Mouse (Mus musculus): ENCODE data around the gene Il21r. TPM values are rescaled to one million over a fixed set of nuclear protein-coding genes. Genes with fewer than 3 reads are reported as not detected.

The Il21r gene
- polyA plus RNA-seq, 1 experiment from 2014 or later = 0.35 TPM

DNA sequence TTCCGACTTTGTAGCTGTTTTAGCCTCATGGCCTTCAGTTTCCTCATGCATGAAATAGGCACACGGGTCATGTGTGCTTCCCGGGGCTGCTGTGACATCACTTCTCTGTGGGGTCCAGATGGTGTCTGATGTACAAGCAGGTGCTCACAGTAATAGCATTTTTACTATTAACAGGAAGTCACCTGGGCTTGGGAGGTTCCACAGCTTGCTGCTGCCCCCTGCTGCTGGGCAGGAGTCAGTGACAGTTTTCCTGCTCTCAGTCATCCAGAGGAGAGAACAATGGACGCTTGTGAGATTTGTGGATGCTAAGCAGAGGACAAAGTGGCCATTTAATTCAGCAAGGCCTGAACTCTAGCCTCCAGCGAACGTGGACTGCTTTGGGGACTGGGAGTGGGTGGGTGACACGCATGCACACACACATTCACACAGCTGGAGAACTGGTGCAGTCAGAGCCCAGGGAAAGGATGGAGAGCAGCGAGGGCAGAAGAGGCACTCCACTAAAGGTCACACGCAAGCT is 35.7 kb downstream of the Il21r start:
- Histone ChIP-seq H3K36me3 (replicated peaks) (peaks cover 48% of the 10 kb centered on the region), H3K27ac (replicated peaks) (peak overlapping the region; percentile 80), H3K4me1 (peaks cover 16% of the 10 kb centered on the region), H3K9me3 (no peaks in the 10 kb centered on the region), H3K4me3 (no peak overlapping the region), H3K27me3 (replicated peaks; ENCODE audit: low read depth, poor library complexity, severe bottlenecking) (no peaks in the 10 kb centered on the region)
- DNase-seq (ENCODE audit: low spot score) = peak; percentile 76
- WGBS = 38% methylated on average over 9 of the region's 9 CpGs

DNA sequence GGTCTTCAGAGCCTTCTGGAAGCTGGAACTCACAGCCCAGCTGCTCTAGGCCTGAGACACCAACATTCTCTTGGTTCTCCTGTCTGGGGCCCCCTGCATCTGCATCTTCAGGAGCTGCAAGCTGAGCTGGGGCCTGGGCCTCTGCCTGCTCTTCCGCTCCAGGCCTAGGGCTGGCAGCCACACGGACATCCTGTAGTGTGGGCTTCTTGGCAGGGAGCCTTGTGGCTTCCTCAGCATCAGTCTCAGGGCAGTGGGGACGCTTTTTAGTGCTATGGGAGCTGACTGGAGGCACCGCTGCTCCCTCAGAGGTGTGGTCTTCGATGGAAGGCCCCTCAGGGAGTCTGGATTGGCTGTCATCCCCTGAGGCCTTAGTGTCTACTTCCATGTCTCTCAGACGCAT is 40.7 kb downstream of the Il21r start:
- Histone ChIP-seq H3K4me3 (no peak overlapping the region), H3K9me3 (no peaks in the 10 kb centered on the region), H3K36me3 (replicated peaks) (peaks cover 98% of the 10 kb centered on the region), H3K4me1 (peaks cover 5% of the 10 kb centered on the region), H3K27me3 (replicated peaks; ENCODE audit: low read depth, poor library complexity, severe bottlenecking) (no peaks in the 10 kb centered on the region), H3K27ac (replicated peaks) (no peak overlapping the region)
- 92% methylated on average over 6 of the region's 6 CpGs for WGBS
- no peak for DNase-seq (ENCODE audit: low spot score)

DNA sequence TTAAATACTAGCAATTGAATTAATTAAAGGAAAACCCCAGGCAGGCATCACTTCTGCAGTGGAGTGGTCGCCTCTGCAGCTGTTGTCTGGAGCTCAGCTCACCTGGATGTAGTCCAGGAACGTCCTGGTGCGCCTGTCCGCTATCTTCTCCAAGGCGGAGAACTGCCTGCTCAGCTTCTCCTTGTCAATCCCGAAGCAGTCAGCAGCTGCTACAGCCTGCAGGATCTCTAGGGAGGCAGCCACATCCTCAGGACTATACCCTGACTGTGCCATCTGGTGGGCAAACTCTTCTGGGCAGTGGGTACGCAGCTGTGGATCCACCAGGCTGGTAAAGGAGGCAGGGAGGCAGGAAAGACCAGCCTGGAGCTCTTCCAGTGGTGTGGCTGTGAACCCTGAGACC is 42.2 kb downstream of the Il21r start:
- Histone ChIP-seq H3K4me3 (no peak overlapping the region), H3K9me3 (no peaks in the 10 kb centered on the region), H3K27ac (replicated peaks) (no peak overlapping the region), H3K4me1 (no peaks in the 10 kb centered on the region), H3K27me3 (replicated peaks; ENCODE audit: low read depth, poor library complexity, severe bottlenecking) (no peaks in the 10 kb centered on the region), H3K36me3 (replicated peaks) (peaks cover 100% of the 10 kb centered on the region)
- DNase-seq (ENCODE audit: low spot score) = no peak
- 90% methylated on average over 7 of the region's 7 CpGs for WGBS

DNA sequence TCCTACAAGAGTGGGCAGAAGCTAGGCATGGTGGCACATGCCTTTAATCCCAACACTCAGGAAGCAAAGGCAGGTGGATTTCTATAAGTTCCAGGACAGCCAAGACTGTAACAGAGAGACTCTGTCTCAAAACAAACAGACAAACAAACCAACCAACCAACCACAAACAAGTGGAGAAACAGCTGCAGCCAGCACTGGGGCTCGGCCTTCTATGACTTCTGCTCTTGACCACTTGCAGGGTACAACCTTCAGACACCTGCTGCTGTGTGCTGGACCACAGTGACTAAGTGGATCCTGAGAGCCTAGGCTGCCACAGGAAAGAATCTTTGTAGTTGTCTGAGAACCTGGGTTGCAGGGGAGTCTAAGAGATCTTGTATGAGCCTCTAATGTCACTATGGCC is 45.8 kb downstream of the Il21r start:
- Histone ChIP-seq H3K27me3 (replicated peaks; ENCODE audit: low read depth, poor library complexity, severe bottlenecking) (no peaks in the 10 kb centered on the region), H3K27ac (replicated peaks) (no peak overlapping the region), H3K36me3 (replicated peaks) (peaks cover 100% of the 10 kb centered on the region), H3K4me3 (no peak overlapping the region), H3K4me1 (no peaks in the 10 kb centered on the region), H3K9me3 (no peaks in the 10 kb centered on the region)
- 89% methylated on average over 1 of the region's 1 CpGs for WGBS
- DNase-seq (ENCODE audit: low spot score) = no peak

DNA sequence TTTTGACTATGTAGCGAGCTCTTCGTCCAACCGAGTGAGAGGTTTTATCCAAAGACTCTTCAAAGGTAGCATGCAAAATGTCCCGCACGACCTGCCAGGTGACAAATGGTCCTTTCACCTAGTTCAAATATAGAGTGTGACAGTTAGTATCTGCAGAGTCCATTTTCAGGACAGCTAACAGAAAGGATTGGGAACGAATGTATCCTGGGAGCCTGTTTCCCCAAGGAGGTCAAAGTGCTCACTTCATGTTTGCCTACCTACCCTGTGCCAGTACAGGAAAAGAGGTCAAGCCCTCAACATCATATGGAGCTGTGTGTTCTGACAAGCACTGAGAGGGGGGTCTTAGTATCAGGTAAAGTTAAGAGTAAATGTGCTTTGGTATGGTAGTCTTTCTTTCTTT is 54.3 kb downstream of the Il21r start:
- Histone ChIP-seq H3K4me1 (no peaks in the 10 kb centered on the region), H3K36me3 (replicated peaks) (peaks cover 100% of the 10 kb centered on the region), H3K27me3 (replicated peaks; ENCODE audit: low read depth, poor library complexity, severe bottlenecking) (no peaks in the 10 kb centered on the region), H3K27ac (replicated peaks) (no peak overlapping the region), H3K9me3 (no peaks in the 10 kb centered on the region), H3K4me3 (no peak overlapping the region)
- DNase-seq (ENCODE audit: low spot score) = no peak
- 95% methylated on average over 6 of the region's 6 CpGs for WGBS

DNA sequence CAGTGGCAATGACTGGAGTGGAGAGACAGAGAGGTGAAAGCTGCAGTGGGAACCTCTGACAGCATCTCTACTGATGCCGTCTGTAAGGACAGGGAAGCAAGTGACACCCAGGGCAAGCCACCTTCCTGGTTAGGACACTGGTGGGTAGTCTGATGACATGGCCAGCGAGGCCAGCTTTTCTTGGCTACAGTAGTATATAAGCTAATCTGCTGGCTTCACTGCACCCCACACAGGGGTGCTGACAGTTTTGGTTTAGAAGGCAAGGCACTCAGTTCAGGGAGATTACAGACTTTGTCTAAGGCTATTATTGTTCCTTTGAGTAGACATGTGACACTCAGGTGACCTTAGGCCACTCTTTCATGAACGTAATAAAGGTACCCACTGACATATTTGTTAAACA is 60.4 kb downstream of the Il21r start:
- peaks cover 100% of the 10 kb centered on the region for H3K36me3 ChIP-seq (replicated peaks)
- H3K9me3 ChIP-seq = no peaks in the 10 kb centered on the region
- 89% methylated on average over 3 of the region's 3 CpGs for WGBS
- no peak overlapping the region for H3K4me3 ChIP-seq
- H3K4me1 ChIP-seq = no peaks in the 10 kb centered on the region
- DNase-seq (ENCODE audit: low spot score) = no peak
- H3K27me3 ChIP-seq (replicated peaks; ENCODE audit: low read depth, poor library complexity, severe bottlenecking) = no peaks in the 10 kb centered on the region
- no peak overlapping the region for H3K27ac ChIP-seq (replicated peaks)

DNA sequence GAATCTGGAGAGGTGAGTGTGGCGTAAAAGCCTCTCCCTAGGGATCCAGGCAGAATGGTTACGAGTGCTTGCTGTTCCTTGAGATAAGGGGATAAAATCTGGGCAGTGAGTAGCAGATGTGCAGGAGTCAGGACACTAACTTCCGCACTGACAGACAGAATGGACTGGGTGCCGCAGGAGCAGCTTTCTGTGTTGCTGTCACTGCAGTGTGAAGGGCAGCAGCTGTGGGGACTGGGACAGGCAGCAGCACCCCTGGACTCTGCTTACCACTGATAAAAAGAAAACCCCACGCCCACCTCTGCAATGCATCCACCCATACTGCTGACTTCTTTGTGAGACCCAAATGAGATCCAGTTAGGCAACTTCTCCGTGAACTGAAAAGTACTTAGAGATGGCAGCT is 67.6 kb downstream of the Il21r start:
- Histone ChIP-seq H3K9me3 (no peaks in the 10 kb centered on the region), H3K36me3 (replicated peaks) (peaks cover 100% of the 10 kb centered on the region), H3K4me1 (no peaks in the 10 kb centered on the region), H3K4me3 (no peak overlapping the region), H3K27ac (replicated peaks) (no peak overlapping the region), H3K27me3 (replicated peaks; ENCODE audit: low read depth, poor library complexity, severe bottlenecking) (no peaks in the 10 kb centered on the region)
- 93% methylated on average over 6 of the region's 6 CpGs for WGBS
- no peak for DNase-seq (ENCODE audit: low spot score)

DNA sequence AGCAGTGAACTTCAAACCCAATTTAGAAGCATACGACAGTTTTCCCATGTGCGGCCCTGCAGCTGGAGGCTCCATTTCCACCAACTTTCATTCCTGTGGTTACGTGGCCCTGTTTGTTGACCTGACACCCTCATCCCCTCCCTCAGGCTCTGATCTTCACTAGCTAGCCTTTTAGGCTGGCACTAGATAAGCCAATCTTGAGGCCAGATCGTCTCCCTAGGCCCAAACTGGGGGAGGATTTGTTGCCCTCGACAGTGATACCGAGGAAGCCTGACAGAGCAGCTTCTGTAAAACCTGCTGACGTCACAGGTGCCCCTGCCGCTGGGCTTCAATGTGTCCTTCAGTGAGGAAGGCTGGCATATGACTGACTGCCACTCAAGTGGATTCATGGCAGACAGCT is 68.2 kb downstream of the Il21r start:
- H3K27me3 ChIP-seq (replicated peaks; ENCODE audit: low read depth, poor library complexity, severe bottlenecking) = no peaks in the 10 kb centered on the region
- H3K9me3 ChIP-seq = no peaks in the 10 kb centered on the region
- peaks cover 100% of the 10 kb centered on the region for H3K36me3 ChIP-seq (replicated peaks)
- no peak for DNase-seq (ENCODE audit: low spot score)
- no peaks in the 10 kb centered on the region for H3K4me1 ChIP-seq
- H3K4me3 ChIP-seq = no peak overlapping the region
- no peak overlapping the region for H3K27ac ChIP-seq (replicated peaks)
- 93% methylated on average over 8 of the region's 8 CpGs for WGBS

DNA sequence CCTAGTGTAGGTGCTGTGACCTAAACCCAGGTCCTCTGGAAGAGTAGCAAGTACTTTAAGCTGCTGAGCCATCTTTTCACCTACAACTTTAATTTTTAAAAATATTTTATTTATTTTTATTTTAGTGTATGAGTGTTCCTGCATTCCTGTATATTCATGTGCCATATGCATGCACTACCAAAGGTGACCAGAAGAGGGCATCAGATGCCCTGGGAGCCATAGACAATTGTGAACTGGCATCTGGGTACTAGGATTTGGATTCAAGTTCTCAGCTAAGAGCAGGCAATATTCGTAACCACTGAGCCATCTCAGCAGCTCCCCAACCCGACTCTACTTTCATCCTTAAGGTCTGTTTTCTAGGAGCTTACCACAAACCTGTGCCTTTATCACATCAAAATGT is 71.7 kb downstream of the Il21r start:
- Histone ChIP-seq H3K4me1 (no peaks in the 10 kb centered on the region), H3K4me3 (no peak overlapping the region), H3K27ac (replicated peaks) (no peak overlapping the region), H3K27me3 (replicated peaks; ENCODE audit: low read depth, poor library complexity, severe bottlenecking) (no peaks in the 10 kb centered on the region), H3K9me3 (no peaks in the 10 kb centered on the region), H3K36me3 (replicated peaks) (peaks cover 100% of the 10 kb centered on the region)
- peak; percentile 56 for DNase-seq (ENCODE audit: low spot score)
- 89% methylated on average over 2 of the region's 2 CpGs for WGBS

DNA sequence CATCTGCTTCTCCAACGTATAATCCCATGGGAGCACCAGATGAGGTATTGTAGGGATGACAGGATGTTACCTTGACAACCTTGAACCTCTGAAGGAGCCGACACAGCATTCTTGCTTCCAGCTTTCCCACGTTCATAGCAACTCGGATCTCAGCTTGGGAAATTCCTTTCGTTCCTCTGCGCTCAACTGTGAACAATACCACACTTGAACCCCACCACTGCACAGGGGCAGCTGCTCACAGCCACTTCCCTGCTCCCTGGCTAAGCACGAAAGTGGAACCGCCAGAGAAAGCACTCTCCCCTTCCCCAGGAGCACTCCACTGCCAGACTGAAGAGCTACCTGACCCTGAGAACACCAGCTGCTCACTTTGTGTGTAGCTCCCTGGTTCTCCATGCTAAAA is 75.5 kb downstream of the Il21r start:
- no peak overlapping the region for H3K27ac ChIP-seq (replicated peaks)
- H3K27me3 ChIP-seq (replicated peaks; ENCODE audit: low read depth, poor library complexity, severe bottlenecking) = no peaks in the 10 kb centered on the region
- H3K4me3 ChIP-seq = no peak overlapping the region
- peaks cover 99% of the 10 kb centered on the region for H3K36me3 ChIP-seq (replicated peaks)
- no peak for DNase-seq (ENCODE audit: low spot score)
- no peaks in the 10 kb centered on the region for H3K9me3 ChIP-seq
- WGBS = 87% methylated on average over 8 of the region's 8 CpGs
- no peaks in the 10 kb centered on the region for H3K4me1 ChIP-seq

DNA sequence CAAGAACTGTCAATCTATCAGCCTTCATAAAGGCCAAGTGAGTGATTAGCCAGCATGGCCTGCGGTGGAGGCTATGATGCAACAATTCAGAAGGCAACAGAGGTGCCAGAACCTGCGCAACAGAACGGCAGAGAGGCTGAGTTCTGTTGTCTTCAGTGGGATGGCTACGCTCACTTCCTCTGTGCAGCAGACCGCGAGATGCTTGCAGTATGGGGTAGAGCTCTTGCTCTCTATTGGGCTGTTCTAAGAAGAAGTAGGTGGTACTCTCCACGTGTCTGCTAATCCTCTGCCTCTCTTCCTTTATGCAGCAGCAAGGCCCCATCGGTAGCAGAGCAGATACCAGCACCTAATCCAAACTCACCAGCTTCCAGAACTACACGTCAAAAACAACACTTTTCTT is 76.7 kb downstream of the Il21r start:
- Histone ChIP-seq H3K4me1 (no peaks in the 10 kb centered on the region), H3K9me3 (no peaks in the 10 kb centered on the region), H3K36me3 (replicated peaks) (peaks cover 94% of the 10 kb centered on the region), H3K27me3 (replicated peaks; ENCODE audit: low read depth, poor library complexity, severe bottlenecking) (no peaks in the 10 kb centered on the region), H3K4me3 (no peak overlapping the region), H3K27ac (replicated peaks) (no peak overlapping the region)
- no peak for DNase-seq (ENCODE audit: low spot score)
- WGBS = 86% methylated on average over 9 of the region's 9 CpGs

Data from embryonic facial prominence, embryonic 10.5 days (tissue).